Mouse (Mus musculus) G1E (cell line): Measurements from ENCODE around the gene Ptgir.

Experiments used
- CTCF ChIP-seq: IDR thresholded peaks from 2 replicates; pipeline ENCODE4 v1.5.1; 2012; ENCODE audit warnings: low read depth, low read length, inconsistent platforms, mixed read lengths
- GATA1 ChIP-seq: IDR thresholded peaks from 2 replicates; pipeline ENCODE4 v1.6.1; 2012; ENCODE audit warnings: borderline replicate concordance, low read length, inconsistent platforms, mixed read lengths
- POLR2AphosphoS5 ChIP-seq: IDR thresholded peaks from 2 replicates; pipeline ENCODE4 v1.6.1; 2012; ENCODE audit warnings: low read depth, low read length, inconsistent platforms; ENCODE audit not compliant: insufficient replicate concordance
- TAL1 ChIP-seq: conservative IDR thresholded peaks from 2 replicates; pipeline ENCODE4 v1.6.1; 2012; ENCODE audit warnings: low read depth, low read length, inconsistent platforms, mixed read lengths

GRCm38 (mm10) chr7:16867488-16867887, 38.8 kb upstream of the Ptgir start:
- no peak for TF ChIP-seq CTCF
- TF ChIP-seq TAL1 = no peak
- TF ChIP-seq GATA1 = no peak
- TF ChIP-seq POLR2AphosphoS5 = no peak
